Mouse (Mus musculus): ENCODE data around the gene Tcp10a. TPM values are rescaled to one million over a fixed set of nuclear protein-coding genes. Genes with fewer than 3 reads are reported as not detected.
"Not testable (repeated sequence)": the region's sequence is repeated elsewhere in the genome, so short reads cannot be mapped to it uniquely, and the experiment has no call there.

Tcp10a gene
- total RNA-seq, 2 experiments from 2014 or later = not detected

GRCm38 (mm10) chr17:7366676-7367374, 42.4 kb downstream of the Tcp10a start:
- DNase-seq = not testable (repeated sequence)

GRCm38 (mm10) chr17:7369401-7369800, 45.0 kb downstream of the Tcp10a start:
- DNase-seq; intact Hi-C loops (cut with DNase I): not testable (repeated sequence)

More at GRCm38 (mm10) chr17:7366676-7367374, 42.4 kb downstream of the Tcp10a start:
- intact Hi-C loops (cut with DNase I) = not testable (repeated sequence)

GRCm38 (mm10) chr17:7371879-7372278, 47.4 kb downstream of the Tcp10a start, which contains the start of gene Gm49630:
Gene Gm49630, minus strand, starts transcription at chr17:7371979.
- DNase-seq; intact Hi-C loops (cut with DNase I): not testable (repeated sequence)

DNA sequence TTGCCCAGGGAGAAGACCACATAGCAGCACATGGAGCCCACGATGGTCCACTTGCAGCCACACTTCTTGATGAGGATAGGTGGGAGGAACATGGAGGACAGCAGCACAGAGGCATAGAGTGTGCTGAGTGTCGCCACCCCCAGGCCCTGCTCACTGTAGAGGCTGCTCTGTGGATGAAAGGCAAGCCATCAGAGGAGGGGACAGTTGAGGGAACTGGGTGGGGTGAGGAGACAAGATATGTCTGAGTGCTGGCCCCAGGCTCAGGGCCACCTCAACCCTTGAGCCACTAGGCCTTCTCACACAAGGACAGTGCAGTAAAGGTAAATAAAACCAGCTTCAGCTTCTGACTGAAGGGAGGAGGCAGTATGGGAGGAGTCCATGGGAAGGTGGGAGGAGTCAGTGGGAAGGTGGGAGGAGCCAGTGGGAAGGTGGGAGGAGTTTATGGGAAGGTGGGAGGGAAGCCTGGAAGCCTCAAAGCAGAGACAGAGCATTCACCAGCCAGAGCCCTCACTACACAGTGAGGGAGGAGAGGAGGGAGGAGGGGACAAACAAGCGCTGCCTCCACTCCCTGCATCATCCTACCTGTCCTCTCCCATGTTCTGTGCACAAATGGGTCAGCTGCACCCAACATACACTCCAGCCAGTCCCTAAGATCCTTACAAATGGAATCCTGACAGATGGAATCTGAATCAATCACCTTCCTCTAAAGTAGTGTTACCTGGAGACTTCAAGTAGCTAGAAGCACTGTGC, 52.7 kb downstream of the Tcp10a start:
- DNase-seq; intact Hi-C loops (cut with DNase I): not testable (repeated sequence)

GRCm38 (mm10) chr17:7377907-7378306, 53.5 kb downstream of the Tcp10a start:
- DNase-seq; intact Hi-C loops (cut with DNase I): not testable (repeated sequence)

- DNase-seq; intact Hi-C loops (cut with DNase I): not testable (repeated sequence)
These were observed 58.3 kb downstream of the Tcp10a start for GRCm38 (mm10) chr17:7382711-7383110.

DNA sequence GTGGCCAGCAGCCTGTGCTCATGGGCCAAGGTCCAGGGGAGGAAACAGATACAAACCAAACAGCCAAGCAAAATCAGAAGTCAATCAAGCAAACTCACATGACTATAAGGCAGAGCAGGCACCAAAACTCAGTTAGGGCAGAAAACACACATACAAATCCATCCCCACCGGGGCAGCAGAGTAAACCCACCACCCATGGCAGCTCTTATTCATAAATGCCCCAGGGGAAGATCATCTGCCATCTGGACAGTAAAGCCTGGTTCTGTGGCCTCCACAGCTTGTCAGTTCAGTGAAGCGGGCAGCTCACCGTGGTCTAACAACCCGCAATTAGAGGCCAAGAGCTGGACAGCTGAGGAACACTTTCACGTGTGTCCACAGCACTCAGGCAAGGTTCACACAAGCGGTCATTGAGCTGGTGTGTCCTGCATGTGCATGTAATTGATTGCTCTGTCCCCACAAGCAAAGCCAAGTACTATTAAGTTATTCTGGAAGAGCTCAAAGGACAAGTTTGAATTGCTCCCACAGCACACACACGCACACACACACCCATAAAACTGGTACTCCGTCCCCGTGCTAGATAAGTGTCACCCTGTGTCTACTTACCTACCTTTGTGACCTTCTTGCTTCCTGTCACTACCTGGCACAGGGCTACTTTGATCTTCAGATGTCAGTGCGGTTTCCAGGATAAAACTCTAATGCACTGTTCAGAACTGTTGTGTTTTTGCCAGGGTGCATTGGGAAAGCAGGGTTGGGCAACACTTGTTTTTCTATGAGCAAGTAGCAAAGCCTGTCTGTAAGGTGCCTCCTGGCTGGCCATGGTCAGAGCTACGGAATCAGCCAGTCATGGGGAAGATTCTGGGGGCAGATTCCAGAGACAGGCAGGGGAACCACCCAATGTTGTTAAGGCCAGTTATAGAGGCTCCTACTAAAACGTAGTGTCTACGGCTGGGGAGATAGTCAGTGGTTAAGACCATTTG, 59.0 kb downstream of the Tcp10a start:
- DNase-seq; intact Hi-C loops (cut with DNase I): not testable (repeated sequence)

GRCm38 (mm10) chr17:7385364-7385763, 60.9 kb downstream of the Tcp10a start, which contains the start of gene Unc93a2:
Gene Unc93a2, minus strand, starts transcription at chr17:7385464.
- intact Hi-C loops (cut with DNase I); DNase-seq: not testable (repeated sequence)

DNA sequence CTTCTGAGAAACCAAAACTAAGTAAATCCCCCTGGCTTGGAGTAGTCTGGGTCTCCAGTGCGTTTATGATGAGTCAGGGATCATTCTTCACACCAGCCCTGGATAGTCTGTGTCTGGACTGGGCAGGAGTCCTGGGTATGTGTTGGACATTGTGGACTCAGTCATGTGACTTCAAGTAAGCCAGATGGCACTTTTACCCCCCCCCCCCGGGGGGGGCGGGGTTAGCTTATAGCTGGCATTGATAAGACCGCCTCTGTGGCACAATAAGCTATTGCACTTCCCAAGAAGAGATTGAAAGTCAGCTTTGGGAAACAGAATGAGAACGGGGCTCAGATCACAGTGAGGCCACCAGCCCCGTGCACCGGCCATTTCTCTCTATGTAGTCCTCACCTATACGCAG, 61.6 kb downstream of the Tcp10a start:
- intact Hi-C loops (cut with DNase I) = not testable (repeated sequence)

DNA sequence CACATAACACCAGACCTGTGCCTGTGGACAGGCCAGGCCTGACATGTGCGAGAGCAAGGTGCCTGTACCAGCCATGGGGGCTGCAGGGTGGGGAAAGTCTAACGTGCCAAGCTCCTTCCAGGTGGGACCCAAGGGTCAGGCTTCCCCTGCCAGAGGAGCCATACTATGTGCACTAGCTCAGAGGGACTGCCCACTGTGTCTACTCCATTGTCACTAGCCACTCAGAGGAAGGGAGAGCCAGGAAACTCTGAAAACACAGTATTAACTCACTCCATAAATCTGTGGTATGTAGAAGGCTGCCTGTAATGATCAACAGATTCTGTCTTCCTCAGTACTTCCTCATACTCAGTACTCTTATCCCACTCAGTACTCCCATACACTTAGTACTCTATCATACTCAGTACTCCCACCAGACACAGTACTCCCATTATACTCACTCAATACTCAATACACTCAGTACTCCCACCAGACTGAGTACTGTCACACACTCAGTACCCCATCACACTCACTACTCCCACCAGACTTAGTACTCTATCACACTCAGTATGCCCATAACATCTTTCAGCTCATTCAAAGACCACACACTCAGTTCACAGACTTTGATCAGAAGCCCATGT, 64.0 kb downstream of the Tcp10a start:
- DNase-seq; intact Hi-C loops (cut with DNase I): not testable (repeated sequence)

More for the DNA sequence above, 61.6 kb downstream of the Tcp10a start:
- DNase-seq = not testable (repeated sequence)

DNA sequence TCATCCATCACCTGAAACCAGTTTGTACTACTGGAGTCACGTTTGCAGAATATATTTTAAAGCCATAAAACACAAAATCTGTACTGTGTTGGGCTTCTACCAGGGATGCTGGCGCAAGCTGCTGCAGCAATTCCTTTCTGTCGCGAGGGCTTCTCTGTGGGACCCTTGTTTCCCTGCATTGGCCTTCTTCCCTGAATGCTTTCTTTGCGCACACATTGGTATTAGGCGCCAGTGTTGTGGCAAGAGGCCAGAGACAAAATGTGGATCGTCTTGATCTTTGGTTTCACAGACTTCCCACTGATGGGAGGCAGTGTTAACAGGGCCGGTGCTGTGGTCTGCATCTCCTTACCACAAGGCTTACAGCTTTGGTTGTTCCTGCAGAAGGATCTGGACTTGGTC, 64.5 kb downstream of the Tcp10a start:
- intact Hi-C loops (cut with DNase I); DNase-seq: not testable (repeated sequence)

DNA sequence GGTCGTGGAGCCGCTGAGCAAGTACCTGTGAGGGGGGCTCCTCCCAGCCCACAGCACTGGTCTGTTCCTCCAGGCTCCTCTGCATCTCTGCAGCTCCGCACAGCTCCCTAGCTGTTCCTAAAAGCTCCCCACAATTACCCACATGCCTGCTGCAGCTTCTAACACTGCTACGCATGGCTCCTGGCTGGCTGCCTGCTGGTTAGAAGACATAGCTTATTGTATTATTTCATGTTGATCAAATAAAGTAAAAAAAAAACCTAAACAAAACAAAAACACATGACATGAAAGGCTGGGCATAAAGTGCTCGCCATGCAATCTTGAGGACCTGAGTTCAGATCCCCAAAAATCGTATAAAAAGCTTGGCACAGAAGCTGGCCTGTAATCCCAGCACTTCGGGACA, 65.5 kb downstream of the Tcp10a start:
- intact Hi-C loops (cut with DNase I); DNase-seq: not testable (repeated sequence)

GRCm38 (mm10) chr17:7395116-7395515, 70.7 kb downstream of the Tcp10a start:
- DNase-seq; intact Hi-C loops (cut with DNase I): not testable (repeated sequence)

Other genes starting within 250 kb of the Tcp10a start
- 10 to 100 TPM; 27.1 to 28.5 TPM for gene Rps6ka2, start 154.5 kb upstream of the Tcp10a start, total RNA-seq (2021)
- not detected for gene Ttll2, start 28.1 kb downstream of the Tcp10a start, total RNA-seq (2021)
- not detected for gene Gm49630, start 47.3 kb downstream of the Tcp10a start, total RNA-seq (2021)
- gene Unc93a2, start 60.8 kb downstream of the Tcp10a start, total RNA-seq (2021) = not detected

Measured in heart, postnatal 36 days (tissue).